14 mouse cellular contexts compared by ENCODE assay signal in genomic region chr17:5655536-5655935, GRCm38 (mm10).
"Had no signal": no experiment of that assay in that cellular context is flagged by ENCODE, and none has a peak within 500 bp of the region (broad histone marks: within the 10 kb centered on the region; RNA-seq: fewer than 3 reads in every experiment).

No protein-coding gene starts in this region.

- H3K9me3 ChIP-seq: midbrain, embryonic 10.5 days; midbrain, embryonic 12.5 days; neural tube, embryonic 12.5 days; stomach, embryonic 15.5 days had no signal

- H3K4me1 ChIP-seq: neural tube, embryonic 12.5 days; stomach, embryonic 15.5 days had no signal

- H3K4me2 ChIP-seq: lung, embryonic 14.5 days; midbrain, embryonic 12.5 days; neural tube, embryonic 12.5 days; stomach, embryonic 15.5 days had no signal

- H3K27me3 ChIP-seq: neural tube, embryonic 12.5 days; stomach, embryonic 15.5 days had no signal

- DNase-seq: lung, adult 18-20 months; lung, embryonic 14.5 days; lung, postnatal 10 days; lung, postnatal 4 days; midbrain, embryonic 14.5 days; right cerebral cortex, postnatal 14 days; thymus, adult 2 months; thymus, postnatal 25 days; thymus, postnatal 4 days had no signal

- H3K27ac ChIP-seq: midbrain, embryonic 10.5 days; midbrain, embryonic 12.5 days; neural tube, embryonic 12.5 days; stomach, embryonic 15.5 days; stomach, postnatal 0 days had no signal

- H3K36me3 ChIP-seq: midbrain, embryonic 10.5 days; midbrain, embryonic 12.5 days; neural tube, embryonic 12.5 days; stomach, embryonic 15.5 days had no signal

- H3K4me3 ChIP-seq: midbrain, embryonic 10.5 days; midbrain, embryonic 12.5 days; neural tube, embryonic 12.5 days; stomach, embryonic 15.5 days had no signal

- H3K9ac ChIP-seq: lung, embryonic 14.5 days; midbrain, embryonic 12.5 days; neural tube, embryonic 12.5 days; stomach, embryonic 15.5 days had no signal
